Mouse (Mus musculus) cerebellum, postnatal 25 days (tissue): Measurements from ENCODE around the gene Kcnk4.

Experiments used
- DNase-seq, 2 experiments: peaks; one replicate each; pipeline ENCODE4 v3.0.0; 2021; ENCODE audit warnings: mixed read lengths in 2 of 2

Kcnk4 gene

DNA sequence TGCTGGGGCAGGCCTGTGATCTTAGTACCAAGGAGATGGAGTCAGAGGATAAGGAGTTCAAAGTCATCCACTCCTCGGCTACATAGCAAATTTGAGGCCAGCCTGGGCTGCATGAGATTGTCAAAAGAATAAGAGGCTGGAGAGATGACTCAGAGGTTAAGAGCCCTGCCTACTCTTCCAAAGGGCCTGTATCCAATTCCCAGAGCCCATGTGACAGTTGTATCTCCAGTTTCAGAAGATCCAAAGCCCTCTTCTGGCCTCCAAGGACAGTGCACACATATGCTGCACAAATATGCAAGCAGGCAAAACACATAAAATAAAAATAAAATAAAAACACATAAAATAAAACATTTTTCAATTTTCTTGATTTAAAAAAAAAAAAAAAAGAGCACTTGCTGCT, 60.1 kb downstream of the Kcnk4 start:
- no peak for DNase-seq
